Mouse (Mus musculus) lung, embryonic 16.5 days (tissue): ENCODE results near the gene Rdh8. TPM values are rescaled to one million over a fixed set of nuclear protein-coding genes. Genes with fewer than 3 reads are reported as not detected.

Source experiments
- ATAC-seq: fragments of 200-750 bp; cut with Nextera tagmentation; 2 replicates; pipeline ENCODE4 v1.8.0; 2017; ENCODE audit warnings: low read depth, mild to moderate bottlenecking, moderate library complexity
- H3K27ac ChIP-seq: fragments of 300-500 bp; sonication (generic); 2 replicates; pipeline ENCODE4 v1.5.1; 2014; ENCODE audit warnings: mild to moderate bottlenecking, control low read depth, low read length
- H3K27me3 ChIP-seq: fragments of 300-500 bp; sonication (generic); 2 replicates; pipeline ENCODE4 v1.6.1; 2014; ENCODE audit warnings: low read depth, low read length, mixed read lengths; ENCODE audit not compliant: control insufficient read depth, insufficient read depth
- H3K36me3 ChIP-seq: fragments of 300-500 bp; sonication (generic); 2 replicates; pipeline ENCODE4 v1.6.1; 2014; ENCODE audit warnings: low read length; ENCODE audit not compliant: control insufficient read depth, insufficient read depth
- H3K4me1 ChIP-seq: fragments of 300-500 bp; sonication (generic); replicated peaks from 2 replicates; pipeline ENCODE4 v1.6.1; 2014; ENCODE audit warnings: low read length, mixed read lengths; ENCODE audit not compliant: control insufficient read depth, insufficient read depth
- H3K4me2 ChIP-seq: fragments of 300-500 bp; sonication (generic); 2 replicates; pipeline ENCODE4 v1.6.1; 2014; ENCODE audit warnings: low read depth, low read length, control low read depth
- H3K4me3 ChIP-seq: fragments of 300-500 bp; sonication (generic); 2 replicates; pipeline ENCODE4 v1.5.1; 2014; ENCODE audit warnings: mild to moderate bottlenecking, low read length, control low read depth
- H3K9ac ChIP-seq: fragments of 300-500 bp; sonication (generic); 2 replicates; pipeline ENCODE4 v1.6.1; 2014; ENCODE audit warnings: low read length, control low read depth
- H3K9me3 ChIP-seq: fragments of 300-500 bp; sonication (generic); 2 replicates; pipeline ENCODE4 v1.6.1; 2016; ENCODE audit warnings: low read length; ENCODE audit not compliant: control insufficient read depth
- WGBS: fragments of 180-500 bp; shearing (Covaris S2); extraction: QIAGEN DNeasy Blood & Tissue Kit; methylation state at CpG from one replicate; pipeline ENCODE4 v1.1.7; 2014; 5-methylcytosine and 5-hydroxymethylcytosine counted together
- polyA plus RNA-seq: library from polyadenylated mRNA; unstranded; fragments of >200 nt; fragmentation: Nextera tagmentation; extraction: Ambion mirVana; gene quantifications from 2 replicates; pipeline ENCODE4 v1.2.1, GENCODE M21; 2015

Gene Rdh8
- polyA plus RNA-seq, 1 experiment from 2014 or later, result not detected

- Histone ChIP-seq H3K9me3 (no peaks in the 10 kb centered on the region), H3K4me1 (no peaks in the 10 kb centered on the region), H3K27ac (no peak overlapping the region), H3K27me3 (no peaks in the 10 kb centered on the region), H3K36me3 (no peaks in the 10 kb centered on the region), H3K9ac (no peak overlapping the region), H3K4me2 (no peak overlapping the region), H3K4me3 (no peak overlapping the region)
- WGBS, result 37% methylated on average over 6 of the region's 6 CpGs
- ATAC-seq, result no peak
These were observed 41.6 kb downstream of the Rdh8 start for GRCm38 (mm10) chr9:20859926-20860325.

- no peaks in the 10 kb centered on the region for H3K9me3 ChIP-seq
- no peak for ATAC-seq
- H3K36me3 ChIP-seq, result no peaks in the 10 kb centered on the region
- H3K27me3 ChIP-seq, result no peaks in the 10 kb centered on the region
- H3K4me3 ChIP-seq, result no peak overlapping the region
- no peaks in the 10 kb centered on the region for H3K4me1 ChIP-seq
- WGBS, result 8% methylated on average over 4 of the region's 4 CpGs
- no peak overlapping the region for H3K4me2 ChIP-seq
- no peak overlapping the region for H3K9ac ChIP-seq
- H3K27ac ChIP-seq, result no peak overlapping the region
These were observed 43.5 kb downstream of the Rdh8 start for GRCm38 (mm10) chr9:20861821-20862220.

GRCm38 (mm10) chr9:20862225-20862624 is 43.9 kb downstream of the Rdh8 start:
- Histone ChIP-seq H3K27me3 (no peaks in the 10 kb centered on the region), H3K4me3 (no peak overlapping the region), H3K36me3 (no peaks in the 10 kb centered on the region), H3K4me2 (no peak overlapping the region), H3K4me1 (no peaks in the 10 kb centered on the region), H3K9ac (no peak overlapping the region), H3K9me3 (no peaks in the 10 kb centered on the region), H3K27ac (no peak overlapping the region)
- 53% methylated on average over 4 of the region's 4 CpGs for WGBS
- ATAC-seq, result no peak

- no peak overlapping the region for H3K27ac ChIP-seq
- WGBS, result 55% methylated on average over 3 of the region's 3 CpGs
- no peaks in the 10 kb centered on the region for H3K9me3 ChIP-seq
- H3K27me3 ChIP-seq, result peaks cover 8% of the 10 kb centered on the region; the same call in 1 of the 2 replicates
- no peak overlapping the region for H3K4me3 ChIP-seq
- peaks cover 5% of the 10 kb centered on the region; the same call in 1 of the 2 replicates for H3K4me1 ChIP-seq
- no peak overlapping the region for H3K4me2 ChIP-seq
- H3K9ac ChIP-seq, result no peak overlapping the region
- no peak for ATAC-seq
- no peaks in the 10 kb centered on the region for H3K36me3 ChIP-seq
These were observed 48.6 kb downstream of the Rdh8 start for GRCm38 (mm10) chr9:20866879-20867278.

- Histone ChIP-seq H3K9me3 (no peaks in the 10 kb centered on the region), H3K27me3 (peaks cover 8% of the 10 kb centered on the region; the same call in 1 of the 2 replicates), H3K4me3 (peak within 1 kb of the TSS; percentile 67), H3K4me2 (peak within 1 kb of the TSS; percentile 67), H3K27ac (no peak within 1 kb of the TSS), H3K4me1 (peaks cover 5% of the 10 kb centered on the region; the same call in 1 of the 2 replicates), H3K9ac (peak within 1 kb of the TSS; percentile 71), H3K36me3 (no peaks in the 10 kb centered on the region)
- 7% methylated on average over 53 of the region's 53 CpGs for WGBS
- ATAC-seq, result peak; percentile 76
These were observed 50.2 kb downstream of the Rdh8 start, which contains the start of gene A230050P20Rik for GRCm38 (mm10) chr9:20868448-20869001. A230050P20Rik (plus strand) TSS chr9:20868642.

- no peak; the same call in 1 of the 2 replicates for ATAC-seq
- Histone ChIP-seq H3K4me3 (peak overlapping the region; percentile 67), H3K4me2 (peak overlapping the region; percentile 67), H3K9ac (peak overlapping the region; percentile 71), H3K9me3 (no peaks in the 10 kb centered on the region), H3K27me3 (peaks cover 8% of the 10 kb centered on the region; the same call in 1 of the 2 replicates), H3K27ac (no peak overlapping the region), H3K36me3 (no peaks in the 10 kb centered on the region), H3K4me1 (peaks cover 5% of the 10 kb centered on the region; the same call in 1 of the 2 replicates)
- WGBS, result 3% methylated on average over 19 of the region's 19 CpGs
These were observed 50.9 kb downstream of the Rdh8 start for GRCm38 (mm10) chr9:20869246-20869645.

GRCm38 (mm10) chr9:20870211-20871173 is 52.2 kb downstream of the Rdh8 start:
- no peak for ATAC-seq
- no peaks in the 10 kb centered on the region for H3K36me3 ChIP-seq
- H3K9ac ChIP-seq, result no peak overlapping the region
- H3K27ac ChIP-seq, result no peak overlapping the region
- H3K4me2 ChIP-seq, result no peak overlapping the region
- H3K9me3 ChIP-seq, result no peaks in the 10 kb centered on the region
- no peak overlapping the region for H3K4me3 ChIP-seq
- peaks cover 8% of the 10 kb centered on the region; the same call in 1 of the 2 replicates for H3K27me3 ChIP-seq
- WGBS, result 69% methylated on average over 12 of the region's 12 CpGs
- H3K4me1 ChIP-seq, result peaks cover 5% of the 10 kb centered on the region; the same call in 1 of the 2 replicates

GRCm38 (mm10) chr9:20872991-20873390 is 54.7 kb downstream of the Rdh8 start:
- Histone ChIP-seq H3K27ac (no peak overlapping the region), H3K36me3 (no peaks in the 10 kb centered on the region), H3K4me2 (no peak overlapping the region), H3K27me3 (peaks cover 8% of the 10 kb centered on the region; the same call in 1 of the 2 replicates), H3K4me1 (peaks cover 9% of the 10 kb centered on the region), H3K4me3 (no peak overlapping the region), H3K9ac (no peak overlapping the region), H3K9me3 (no peaks in the 10 kb centered on the region)
- 82% methylated on average over 10 of the region's 10 CpGs for WGBS
- no peak for ATAC-seq

GRCm38 (mm10) chr9:20873521-20873920 is 55.2 kb downstream of the Rdh8 start:
- H3K9me3 ChIP-seq, result no peaks in the 10 kb centered on the region
- H3K27ac ChIP-seq, result no peak overlapping the region
- peaks cover 5% of the 10 kb centered on the region; the same call in 1 of the 2 replicates for H3K27me3 ChIP-seq
- 77% methylated on average over 12 of the region's 12 CpGs for WGBS
- no peak overlapping the region for H3K4me2 ChIP-seq
- no peaks in the 10 kb centered on the region for H3K36me3 ChIP-seq
- H3K4me3 ChIP-seq, result no peak overlapping the region
- H3K9ac ChIP-seq, result no peak overlapping the region
- H3K4me1 ChIP-seq, result peaks cover 9% of the 10 kb centered on the region
- no peak for ATAC-seq
